Mouse (Mus musculus) lung, postnatal 0 days (tissue): Measurements from ENCODE around the gene Mrpl17.
A peak's percentile ranks its signal among the peaks of the same experiment; 100 is the strongest.

Source experiments
- CTCF ChIP-seq: IDR thresholded peaks from 2 replicates; pipeline ENCODE4 v1.5.1; 2016; ENCODE audit warnings: antibody characterized with exemption, mild to moderate bottlenecking
- EP300 ChIP-seq: IDR thresholded peaks from 2 replicates; pipeline ENCODE4 v1.6.1; 2016; ENCODE audit warnings: antibody characterized with exemption, mild to moderate bottlenecking, control low read depth

- TF ChIP-seq CTCF (no peak), EP300 (peak; percentile 29; the same call in 1 of the 2 replicates)
These were observed 43.2 kb downstream of the Mrpl17 start for GRCm38 (mm10) chr7:105767729-105768165.
